Mouse (Mus musculus) lung, embryonic 14.5 days (tissue): ENCODE measurements around the gene Sptbn1. TPM values are rescaled to one million over a fixed set of nuclear protein-coding genes. Genes with fewer than 3 reads are reported as not detected.

Experiments
- ATAC-seq: fragments of 200-750 bp; cut with Nextera tagmentation; 2 replicates; pipeline ENCODE4 v1.8.0; 2017; ENCODE audit warnings: mild to moderate bottlenecking, moderate TSS enrichment, moderate library complexity; ENCODE audit not compliant: insufficient read depth
- DNase-seq: peaks from one replicate; pipeline ENCODE4 v3.0.0-alpha.2; 2015
- H3K27ac ChIP-seq: fragments of 300-500 bp; sonication (generic); 2 replicates; pipeline ENCODE4 v1.5.1; 2014; ENCODE audit warnings: low read depth, mild to moderate bottlenecking, moderate library complexity
- H3K27me3 ChIP-seq: fragments of 300-500 bp; sonication (generic); 2 replicates; pipeline ENCODE4 v1.6.1; 2014; ENCODE audit warnings: low read length, control low read depth; ENCODE audit not compliant: insufficient read depth
- H3K36me3 ChIP-seq: fragments of 300-500 bp; sonication (generic); 2 replicates; pipeline ENCODE4 v1.6.1; 2014; ENCODE audit warnings: control low read depth; ENCODE audit not compliant: insufficient read depth
- H3K4me1 ChIP-seq: fragments of 300-500 bp; sonication (generic); 2 replicates; pipeline ENCODE4 v1.6.1; 2014; ENCODE audit warnings: antibody characterized with exemption, control low read depth; ENCODE audit not compliant: insufficient read depth
- H3K4me2 ChIP-seq: fragments of 300-500 bp; sonication (generic); 2 replicates; pipeline ENCODE4 v1.6.1; 2014; ENCODE audit warnings: mild to moderate bottlenecking
- H3K4me3 ChIP-seq: fragments of 300-500 bp; sonication (generic); 2 replicates; pipeline ENCODE4 v1.5.1; 2014; ENCODE audit warnings: low read depth, low read length
- H3K9ac ChIP-seq: fragments of 300-500 bp; sonication (generic); 2 replicates; pipeline ENCODE4 v1.6.1; 2014
- H3K9me3 ChIP-seq: fragments of 300-500 bp; sonication (generic); 2 replicates; pipeline ENCODE4 v1.6.1; 2016; ENCODE audit warnings: low read depth, low read length, control low read depth
- CTCF ChIP-seq: IDR thresholded peaks from 2 replicates; pipeline ENCODE4 v1.5.1; 2016; ENCODE audit warnings: antibody characterized with exemption, low read depth
- WGBS: fragments of 180-500 bp; shearing (Covaris S2); extraction: QIAGEN DNeasy Blood & Tissue Kit; methylation state at CpG from one replicate; pipeline ENCODE4 v1.1.7; 2014; 5-methylcytosine and 5-hydroxymethylcytosine counted together
- polyA plus RNA-seq: library from polyadenylated mRNA; unstranded; fragments of >200 nt; fragmentation: Nextera tagmentation; extraction: Ambion mirVana; gene quantifications from 2 replicates; pipeline ENCODE4 v1.2.1, GENCODE M21; 2014

Sptbn1 gene
- polyA plus RNA-seq, 1 experiment from 2014 or later, result 168 TPM

DNA sequence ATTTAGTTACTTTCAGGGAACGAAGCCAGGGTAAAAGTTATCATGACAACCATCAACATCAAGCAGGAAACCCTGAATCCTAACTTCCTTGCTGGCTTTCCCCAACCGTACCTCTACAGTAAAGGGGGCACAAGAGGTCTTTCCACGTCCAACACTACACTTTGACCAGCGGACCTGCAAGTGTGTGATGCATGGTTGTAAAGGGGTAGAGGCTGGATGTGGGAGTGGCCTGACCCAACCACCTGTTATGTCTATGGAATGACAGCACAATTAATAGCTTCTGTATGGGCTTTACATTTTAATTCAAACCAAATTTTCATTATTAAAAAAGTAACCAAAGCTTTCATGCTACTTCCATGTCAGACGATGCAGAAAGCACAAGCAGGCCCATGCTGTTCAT lies 96.8 kb downstream of the Sptbn1 start:
- Histone ChIP-seq H3K4me2 (no peak overlapping the region), H3K27ac (no peak overlapping the region), H3K9me3 (no peaks in the 10 kb centered on the region), H3K27me3 (no peaks in the 10 kb centered on the region), H3K36me3 (no peaks in the 10 kb centered on the region), H3K4me3 (no peak overlapping the region), H3K9ac (no peak overlapping the region), H3K4me1 (0 out of 2 replicates have a peak, but pooled peaks cover 5% of the 10 kb centered on the region)
- 80% methylated on average over 5 of the region's 5 CpGs for WGBS
- DNase-seq, result no peak
- no peak for TF ChIP-seq CTCF
- no peak for ATAC-seq

GRCm38 (mm10) chr11:30166551-30166922 lies 101.4 kb downstream of the Sptbn1 start:
- WGBS, result 75% methylated on average over 4 of the region's 4 CpGs
- DNase-seq (no peak), ATAC-seq (no peak)
- H3K36me3 ChIP-seq, result no peaks in the 10 kb centered on the region
- no peaks in the 10 kb centered on the region for H3K9me3 ChIP-seq
- H3K27me3 ChIP-seq, result no peaks in the 10 kb centered on the region
- TF ChIP-seq CTCF, result no peak
- H3K27ac ChIP-seq, result peak overlapping the region; percentile 59
- H3K9ac ChIP-seq, result no peak overlapping the region
- H3K4me2 ChIP-seq, result no peak overlapping the region
- no peak overlapping the region for H3K4me3 ChIP-seq
- peaks cover 12% of the 10 kb centered on the region for H3K4me1 ChIP-seq

DNA sequence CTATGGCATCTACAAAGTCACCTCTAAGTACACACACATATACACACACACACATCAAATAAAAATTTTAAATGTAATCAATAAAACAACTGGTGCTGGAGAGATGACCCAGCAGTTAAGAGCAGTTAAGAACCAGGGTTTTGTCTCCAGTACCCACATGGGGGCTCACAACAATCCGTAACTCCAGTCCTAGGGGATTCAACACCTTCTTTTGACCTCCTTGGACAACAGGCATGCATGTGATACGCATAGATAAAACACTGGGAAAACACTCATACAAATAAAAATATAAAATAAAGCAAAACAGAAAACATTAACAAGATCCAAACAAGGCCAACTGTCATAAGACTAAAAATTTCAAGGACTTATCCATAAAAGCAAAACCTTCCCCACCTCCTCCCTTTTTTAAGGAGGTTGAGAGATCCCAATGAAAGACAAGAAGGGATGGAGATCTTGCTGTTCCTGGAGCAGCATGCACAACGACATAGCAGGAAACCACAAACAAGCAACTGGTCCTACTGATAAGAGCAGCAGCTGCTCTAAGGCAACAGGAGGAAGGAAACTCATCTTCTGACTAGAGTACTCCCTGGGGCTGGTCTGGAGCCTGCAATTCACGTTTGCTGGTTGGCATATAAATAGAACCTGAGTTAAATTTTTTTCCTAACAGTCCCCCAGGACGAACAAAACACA lies 102.0 kb downstream of the Sptbn1 start:
- H3K27ac ChIP-seq, result peak overlapping the region; percentile 59; the same call in 1 of the 2 replicates

GRCm38 (mm10) chr11:30164515-30165214 lies 103.3 kb downstream of the Sptbn1 start:
- no peaks in the 10 kb centered on the region for H3K36me3 ChIP-seq
- no peak overlapping the region for H3K27ac ChIP-seq
- H3K9me3 ChIP-seq, result no peaks in the 10 kb centered on the region
- peaks cover 19% of the 10 kb centered on the region for H3K4me1 ChIP-seq
- DNase-seq, result no peak
- H3K9ac ChIP-seq, result no peak overlapping the region
- 47% methylated on average over 5 of the region's 5 CpGs for WGBS
- no peak for TF ChIP-seq CTCF
- no peak overlapping the region for H3K4me3 ChIP-seq
- no peak overlapping the region for H3K4me2 ChIP-seq
- ATAC-seq, result no peak
- H3K27me3 ChIP-seq, result no peaks in the 10 kb centered on the region

More for the DNA sequence above, 102.0 kb downstream of the Sptbn1 start:
- Histone ChIP-seq H3K36me3 (no peaks in the 10 kb centered on the region), H3K9ac (no peak overlapping the region), H3K9me3 (no peaks in the 10 kb centered on the region), H3K4me3 (no peak overlapping the region), H3K4me1 (peaks cover 18% of the 10 kb centered on the region), H3K4me2 (no peak overlapping the region), H3K27me3 (no peaks in the 10 kb centered on the region)
- peak; percentile 45; the same call in 1 of the 2 replicates for ATAC-seq
- no peak for TF ChIP-seq CTCF
- 47% methylated on average over 5 of the region's 5 CpGs for WGBS
- DNase-seq, result peak; percentile 37

DNA sequence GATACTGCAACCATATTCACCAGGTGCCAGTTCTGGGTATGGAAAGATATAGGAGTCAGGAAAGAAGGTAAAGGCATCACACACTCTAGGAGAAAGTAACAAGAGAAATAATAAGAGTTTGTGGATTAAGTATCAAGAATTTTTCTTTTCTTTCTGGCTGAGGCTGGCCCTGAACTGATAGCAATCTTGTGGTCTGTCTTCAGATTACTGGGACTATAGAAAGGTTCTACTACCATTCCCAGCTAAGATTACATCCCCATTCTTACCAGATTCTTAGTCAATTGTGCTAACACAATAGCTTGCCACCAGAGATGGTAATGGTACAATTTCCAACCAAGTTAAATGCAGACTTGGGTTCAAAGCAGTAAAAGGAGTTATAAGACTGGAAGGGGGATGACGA lies 104.1 kb downstream of the Sptbn1 start:
- TF ChIP-seq CTCF, result no peak
- Histone ChIP-seq H3K27me3 (no peaks in the 10 kb centered on the region), H3K4me2 (no peak overlapping the region), H3K9ac (no peak overlapping the region), H3K27ac (no peak overlapping the region), H3K4me1 (peaks cover 19% of the 10 kb centered on the region), H3K9me3 (no peaks in the 10 kb centered on the region), H3K36me3 (peaks cover 6% of the 10 kb centered on the region), H3K4me3 (no peak overlapping the region)
- ATAC-seq (no peak), DNase-seq (no peak)
- WGBS, result 83% methylated on average over 1 of the region's 1 CpGs

GRCm38 (mm10) chr11:30163081-30163480 lies 104.9 kb downstream of the Sptbn1 start:
- 70% methylated on average over 4 of the region's 4 CpGs for WGBS
- Histone ChIP-seq H3K9me3 (no peaks in the 10 kb centered on the region), H3K4me3 (no peak overlapping the region), H3K9ac (no peak overlapping the region), H3K27ac (no peak overlapping the region), H3K4me2 (no peak overlapping the region), H3K27me3 (no peaks in the 10 kb centered on the region), H3K4me1 (peaks cover 19% of the 10 kb centered on the region), H3K36me3 (peaks cover 13% of the 10 kb centered on the region)
- ATAC-seq, result no peak
- DNase-seq, result no peak
- no peak for TF ChIP-seq CTCF

GRCm38 (mm10) chr11:30161744-30162143 lies 106.2 kb downstream of the Sptbn1 start:
- 75% methylated on average over 1 of the region's 1 CpGs for WGBS
- H3K4me1 ChIP-seq, result peaks cover 16% of the 10 kb centered on the region
- H3K9me3 ChIP-seq, result no peaks in the 10 kb centered on the region
- H3K27me3 ChIP-seq, result no peaks in the 10 kb centered on the region
- no peak for DNase-seq
- peak overlapping the region; percentile 73 for H3K27ac ChIP-seq
- TF ChIP-seq CTCF, result no peak
- no peak for ATAC-seq
- no peak overlapping the region for H3K9ac ChIP-seq
- H3K4me3 ChIP-seq, result no peak overlapping the region
- peaks cover 14% of the 10 kb centered on the region for H3K36me3 ChIP-seq
- no peak overlapping the region for H3K4me2 ChIP-seq
